Mouse (Mus musculus) CH12F3 (cell line): Measurements from ENCODE around the gene Etl4.

Experiments used
- in situ Hi-C: fragments of 300-500 bp; cut with MboI; formaldehyde crosslinking; loops from 2 replicates; pipeline ENCODE4 v1.14.3; 2020; ENCODE audit warnings: low sequenced_read_pairs

The Etl4 gene

DNA sequence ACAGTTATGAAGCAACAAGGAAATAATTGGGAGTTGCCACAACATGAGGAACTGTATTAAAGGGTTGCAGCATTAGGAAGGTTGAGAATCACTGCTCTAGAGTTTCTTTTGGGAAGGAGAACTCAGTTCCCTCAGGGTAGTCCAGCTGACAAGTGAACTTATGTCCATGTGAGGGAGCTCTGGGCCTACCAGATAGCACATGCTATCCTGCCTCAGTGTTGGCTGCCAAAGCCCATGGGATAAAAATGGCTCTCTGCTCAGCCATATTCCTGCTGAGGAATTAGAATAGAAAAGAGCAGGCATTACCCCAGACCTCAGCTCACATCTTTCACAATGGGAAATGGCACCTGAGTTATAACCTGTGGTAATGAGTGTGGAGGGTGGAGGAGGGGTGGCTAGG lies 916.7 kb downstream of the Etl4 start:
- in situ Hi-C loops = no loop called here

- in situ Hi-C loops = no loop called here
Observed at GRCm38 (mm10) chr2:20830882-20831281, 921.3 kb downstream of the Etl4 start.

GRCm38 (mm10) chr2:20831608-20832406 lies 922.2 kb downstream of the Etl4 start:
- in situ Hi-C loops = no loop called here

GRCm38 (mm10) chr2:20849346-20849745 lies 939.8 kb downstream of the Etl4 start:
- in situ Hi-C loops = no loop called here
